Mouse (Mus musculus) left cerebral cortex, postnatal 14 days (tissue): Measurements from ENCODE around the gene Chrne. TPM values are rescaled to one million over a fixed set of nuclear protein-coding genes. Genes with fewer than 3 reads are reported as not detected.

ENCODE experiments used
- DNase-seq, 2 experiments: peaks; one replicate each; pipeline ENCODE4 v3.0.0; 2021 to 2022; ENCODE audit warnings: low spot score in 2 of 2, mixed read lengths in 1 of 2
- intact Hi-C: fragments of 180-260 bp; cut with DNase I; formaldehyde crosslinking; loops from one replicate; pipeline ENCODE4 v1.15.1; 2025
- total RNA-seq, 2 experiments: library from RNA; stranded (reverse); gene quantifications; 2 replicates each; pipeline ENCODE4 v1.2.3; 2021

Chrne gene
- total RNA-seq, 2 experiments from 2014 or later: not detected

DNA sequence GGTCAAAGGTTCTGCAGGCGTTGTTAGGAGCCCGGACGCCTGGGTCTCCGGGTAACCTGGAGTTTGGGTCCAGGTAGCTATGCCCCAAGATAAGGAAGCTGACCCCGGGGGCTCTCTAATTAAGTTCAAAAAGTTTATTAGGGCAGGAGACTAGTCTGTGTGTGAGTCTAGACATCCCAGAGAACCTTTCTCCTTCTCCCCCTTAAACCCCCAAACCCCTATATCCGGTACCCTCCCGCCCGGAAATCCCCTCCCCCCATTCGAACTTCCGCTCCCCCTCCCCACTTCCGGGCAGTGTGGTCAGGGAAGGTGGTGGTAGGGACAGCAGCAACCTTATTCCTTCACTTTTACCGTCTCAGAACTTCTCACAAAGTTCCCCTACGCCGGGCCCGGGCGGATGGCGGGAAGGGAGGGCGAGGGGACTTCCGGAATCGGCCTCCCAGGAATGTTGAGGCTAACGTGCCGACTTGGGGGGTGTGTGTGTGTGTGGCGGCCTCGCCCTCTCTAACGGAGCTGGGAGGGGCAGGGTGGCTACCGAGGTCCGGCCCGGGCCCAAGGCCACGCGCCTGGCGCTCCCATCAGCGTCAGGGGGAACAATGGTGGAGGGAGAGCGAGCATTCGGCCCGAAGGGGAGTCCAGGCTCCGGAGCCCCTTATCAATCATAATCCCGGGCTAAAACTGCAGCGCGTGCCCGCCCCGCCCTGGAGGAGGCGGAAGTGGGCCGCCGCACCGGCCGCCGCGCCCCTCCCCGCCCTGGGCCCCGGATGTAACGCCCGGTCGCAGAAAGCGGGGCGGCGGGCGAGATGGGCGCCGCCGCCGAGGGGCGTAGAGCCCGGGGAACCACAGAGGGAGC is 34.6 kb upstream of the Chrne start:
- DNase-seq: peak in 1 of 2 experiments; percentile 45
- intact Hi-C loops: loop anchor here (2.0 kb wide), 1 partner anchor 15 kb away; the partner anchor contains the start of gene Spag7

DNA sequence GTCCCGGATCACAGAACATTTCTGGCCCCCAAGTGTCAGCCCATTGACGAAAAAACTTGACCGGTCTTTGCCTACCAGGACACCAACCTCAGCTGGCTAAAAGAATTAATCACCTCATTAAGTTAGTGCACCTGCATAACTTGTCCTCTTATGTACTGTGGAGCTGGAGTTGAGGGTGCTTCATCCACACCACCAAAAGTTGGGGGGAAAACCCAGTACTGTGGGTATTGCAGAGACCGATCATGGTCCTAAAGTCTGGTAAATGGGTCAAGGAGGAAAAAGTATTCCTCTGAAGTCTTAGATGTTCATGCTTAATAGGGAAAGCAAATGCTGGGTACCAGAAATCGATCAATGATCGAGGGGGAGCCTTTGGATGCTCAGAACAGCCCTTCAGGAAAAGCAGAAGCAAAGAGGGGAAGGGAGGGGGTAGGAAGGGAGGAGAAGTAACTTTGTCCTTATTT is 33.9 kb upstream of the Chrne start:
- intact Hi-C loops: no loop called here
- no peak for DNase-seq

DNA sequence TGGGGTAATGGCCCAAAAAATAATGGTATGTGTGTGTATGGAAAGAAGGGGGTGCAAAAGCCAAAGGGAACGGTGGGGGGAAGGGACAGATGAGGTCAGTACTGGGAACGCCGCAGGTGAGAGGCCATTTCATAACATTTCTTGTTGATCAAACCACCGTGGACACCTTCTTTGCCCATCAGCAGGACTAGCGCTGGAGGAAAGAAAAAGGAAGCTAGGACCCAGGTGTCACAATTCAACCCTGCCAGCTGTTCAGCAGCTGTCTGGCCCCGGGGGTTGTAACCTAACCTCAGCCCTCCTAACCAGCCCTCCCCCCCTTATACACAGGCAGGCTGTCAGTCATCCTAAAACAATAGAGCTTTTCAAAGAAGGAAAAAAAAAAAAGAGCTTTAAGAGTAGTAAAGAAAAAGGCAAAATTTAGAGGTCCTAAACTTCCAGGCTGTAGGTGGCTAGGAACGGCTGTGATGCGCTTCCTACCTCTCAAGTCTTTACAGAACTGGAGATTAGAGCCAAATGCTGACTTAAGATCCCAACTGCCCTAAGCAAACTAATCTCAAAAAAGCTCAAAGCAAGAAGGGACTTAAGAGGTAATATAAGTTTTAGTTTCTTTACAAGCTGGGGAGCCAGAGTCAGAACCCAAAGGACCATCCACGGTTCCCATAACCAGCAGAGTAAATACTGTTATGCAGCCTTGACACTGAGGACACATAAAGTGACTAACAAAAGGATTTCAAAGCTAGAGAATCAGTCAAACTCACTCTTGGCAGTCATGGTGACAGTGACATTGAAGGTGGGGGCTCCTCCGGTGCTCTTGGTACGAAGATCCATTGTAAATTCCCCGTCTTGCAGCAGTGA is 33.2 kb upstream of the Chrne start:
- intact Hi-C loops: no loop called here
- DNase-seq: no peak

DNA sequence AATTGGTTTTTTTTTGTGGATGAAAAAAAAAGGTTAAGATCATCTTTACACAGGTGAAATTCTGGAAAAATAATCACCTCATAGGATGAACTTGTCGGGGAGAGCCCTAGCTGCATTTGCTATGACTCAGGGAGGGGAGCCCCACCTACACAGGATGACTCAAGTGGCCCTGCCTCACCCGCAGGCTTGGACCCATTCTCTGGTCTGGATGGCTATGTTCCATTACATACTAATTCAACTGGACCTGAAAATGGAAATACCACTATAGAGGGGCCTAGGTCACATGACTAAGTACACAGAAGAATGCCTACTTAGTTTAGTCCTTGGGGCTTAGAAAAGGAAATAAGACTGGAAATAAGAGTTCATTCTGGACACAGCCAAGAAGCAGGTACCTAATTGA is 32.4 kb upstream of the Chrne start:
- DNase-seq: no peak
- intact Hi-C loops: no loop called here

- intact Hi-C loops: no loop called here
- DNase-seq: no peak
These were observed 31.5 kb upstream of the Chrne start for GRCm38 (mm10) chr11:70650322-70651175.

GRCm38 (mm10) chr11:70649185-70649734 is 30.2 kb upstream of the Chrne start:
- intact Hi-C loops: loop anchor here (10.0 kb wide), 1 partner anchor 214 kb away; the partner anchor contains the start of gene Arrb2
- no peak for DNase-seq

DNA sequence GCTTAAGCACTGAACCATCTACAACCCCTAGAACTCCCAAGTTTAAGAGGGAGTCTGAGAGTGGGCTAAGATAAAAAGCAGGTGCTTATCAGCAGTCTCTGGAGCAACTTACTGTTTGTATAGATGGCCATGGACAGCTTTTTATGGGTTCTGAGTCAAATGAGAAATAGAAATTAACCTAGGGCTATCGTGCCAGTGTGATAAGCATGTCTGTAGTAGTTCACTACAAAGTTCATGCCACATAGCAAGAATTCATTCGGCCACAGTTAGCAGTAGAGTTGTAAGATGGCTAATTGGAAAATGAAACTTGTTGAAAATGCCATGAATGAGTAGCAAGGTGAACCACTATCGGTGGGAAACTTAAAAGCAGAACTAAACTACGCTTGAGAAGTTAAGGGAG is 29.5 kb upstream of the Chrne start:
- intact Hi-C loops: loop anchor here (10.0 kb wide), 1 partner anchor 214 kb away; the partner anchor contains the start of gene Arrb2

GRCm38 (mm10) chr11:70647716-70648420 is 28.9 kb upstream of the Chrne start:
- intact Hi-C loops: loop anchor here (10.0 kb wide), 1 partner anchor 213 kb away; the partner anchor contains the start of gene Arrb2
- DNase-seq: no peak

More for the DNA sequence above, 29.5 kb upstream of the Chrne start:
- no peak for DNase-seq

DNA sequence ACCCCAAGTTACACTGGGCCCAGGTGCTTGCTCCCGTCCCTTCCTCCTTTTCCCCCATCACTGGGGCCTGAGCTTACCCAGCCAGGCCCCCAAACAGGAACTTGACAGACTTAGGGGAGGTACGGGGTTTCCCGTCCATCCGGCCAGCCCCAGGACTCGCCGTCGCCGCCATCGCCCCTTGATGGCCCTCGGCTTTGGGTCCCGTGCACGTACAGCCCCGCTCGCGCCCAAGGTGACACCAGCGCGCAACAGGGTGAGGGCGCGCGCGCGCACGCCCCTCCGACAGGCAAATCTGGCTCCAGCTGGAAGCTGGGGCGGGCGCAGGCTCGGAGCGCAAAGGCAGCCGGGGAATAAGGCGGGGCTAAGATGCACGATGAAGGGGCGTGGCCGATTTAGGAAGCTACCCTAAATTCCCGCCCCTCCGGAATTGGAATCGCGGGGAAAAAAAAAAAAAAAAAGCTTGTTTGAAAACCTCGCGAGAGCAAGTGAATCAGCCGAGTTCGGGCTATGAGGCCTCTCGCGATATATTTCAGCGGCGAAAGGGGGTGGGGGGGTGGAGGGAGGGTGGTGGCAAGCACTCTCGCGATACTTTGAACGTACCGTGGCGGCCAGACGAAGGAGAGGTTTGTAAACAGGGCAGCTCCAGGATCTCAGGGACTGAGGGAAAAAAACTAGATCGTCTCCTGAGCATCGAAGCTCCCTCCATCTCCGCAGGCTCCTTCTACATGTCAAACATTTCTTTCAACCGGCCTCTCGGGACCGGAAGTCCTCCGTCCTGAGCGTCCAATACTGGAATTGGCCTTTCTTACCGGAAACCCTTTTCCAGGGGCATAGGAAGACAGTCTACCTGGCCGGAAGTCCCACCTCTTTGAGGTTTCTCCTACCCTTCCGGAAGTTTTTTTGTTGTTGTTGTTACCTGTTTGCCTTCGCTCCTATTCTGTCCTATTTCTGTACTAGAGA is 28.0 kb upstream of the Chrne start, which contains the start of the genes Rnf167 and Slc25a11:
Rnf167 (plus strand) TSS at position 545 of the 960 bp plus-strand sequence.
Slc25a11 (minus strand) TSS at position 789 of the 960 bp plus-strand sequence.
- intact Hi-C loops: loop anchor here (10.0 kb wide), 1 partner anchor 212 kb away; the partner anchor contains the start of gene Arrb2

GRCm38 (mm10) chr11:70646259-70646555 is 27.2 kb upstream of the Chrne start:
- no peak for DNase-seq
- intact Hi-C loops: loop anchor here (10.0 kb wide), 1 partner anchor 211 kb away; the partner anchor contains the start of gene Arrb2

More for the DNA sequence above, 28.0 kb upstream of the Chrne start, which contains the start of the genes Rnf167 and Slc25a11:
- DNase-seq: peak; percentile 97 to 99

DNA sequence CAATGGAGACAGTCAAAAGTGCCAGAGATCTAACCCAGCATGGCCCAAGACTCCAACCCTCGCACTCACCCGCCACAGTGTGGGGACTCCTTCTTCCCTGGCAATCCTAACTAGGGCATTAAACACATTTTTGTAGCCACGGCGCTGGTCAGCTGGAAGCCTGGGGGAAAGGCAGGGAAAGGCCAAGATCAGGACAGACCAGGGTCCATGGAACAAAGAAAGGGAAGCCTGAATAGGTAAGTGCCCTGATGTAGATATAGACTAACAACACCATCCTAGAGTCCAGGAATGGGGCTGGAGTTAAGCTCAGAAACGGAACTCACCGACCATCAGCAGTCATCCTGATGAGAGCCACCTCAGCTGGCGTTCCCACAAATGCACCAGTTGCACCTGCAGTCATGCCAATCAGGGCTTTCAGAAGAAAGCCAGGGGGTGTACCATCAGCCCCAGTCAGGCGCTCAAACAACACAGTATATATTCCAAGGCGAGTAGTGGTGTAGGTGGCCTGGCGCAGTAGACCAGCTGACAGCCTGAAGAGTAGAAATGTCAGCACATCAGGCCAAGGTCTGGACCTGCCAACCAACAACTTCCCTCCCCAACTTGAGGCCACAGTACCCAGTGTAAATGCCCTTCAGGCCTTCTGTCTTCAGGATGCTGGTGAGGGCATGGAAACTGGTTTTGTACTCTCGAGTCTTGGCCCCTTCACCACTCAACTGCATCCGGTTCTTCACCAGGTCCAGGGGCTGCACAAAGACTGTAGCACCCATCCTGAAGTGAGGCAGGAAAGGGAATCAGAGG is 26.6 kb upstream of the Chrne start:
- intact Hi-C loops: loop anchor here (10.0 kb wide), 1 partner anchor 211 kb away; the partner anchor contains the start of gene Arrb2
- DNase-seq: no peak

- DNase-seq: no peak
- intact Hi-C loops: loop anchor here (10.0 kb wide), 1 partner anchor 210 kb away; the partner anchor contains the start of gene Arrb2
These were observed 25.6 kb upstream of the Chrne start for GRCm38 (mm10) chr11:70644564-70645103.

- DNase-seq: no peak
- intact Hi-C loops: loop anchor here (10.0 kb wide), 1 partner anchor 208 kb away; the partner anchor contains the start of gene Arrb2
These were observed 24.0 kb upstream of the Chrne start for GRCm38 (mm10) chr11:70643051-70643450.

GRCm38 (mm10) chr11:70641241-70641640 is 22.2 kb upstream of the Chrne start:
- no peak for DNase-seq
- intact Hi-C loops: loop anchor here (10.0 kb wide), 1 partner anchor 206 kb away; the partner anchor contains the start of gene Arrb2

DNA sequence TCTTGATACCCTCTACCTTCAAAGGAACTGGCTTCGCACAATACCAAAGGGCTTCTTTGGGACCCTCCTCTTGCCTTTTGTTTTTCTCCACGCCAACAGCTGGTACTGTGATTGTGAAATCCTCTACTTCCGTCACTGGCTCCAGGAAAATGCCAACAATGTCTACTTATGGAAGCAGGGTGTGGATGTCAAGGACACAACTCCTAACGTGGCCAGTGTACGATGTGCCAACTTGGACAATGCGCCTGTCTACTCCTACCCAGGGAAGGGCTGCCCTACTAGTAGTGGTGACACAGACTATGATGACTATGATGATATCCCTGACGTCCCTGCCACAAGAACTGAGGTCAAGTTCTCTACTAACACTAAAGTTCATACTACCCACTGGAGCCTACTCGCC is 21.0 kb upstream of the Chrne start:
- DNase-seq: no peak
- intact Hi-C loops: loop anchor here (10.0 kb wide), 1 partner anchor 205 kb away; the partner anchor contains the start of gene Arrb2
